Mouse (Mus musculus): Measurements from ENCODE around the gene Ifnlr1. TPM values are rescaled to one million over a fixed set of nuclear protein-coding genes. Genes with fewer than 3 reads are reported as not detected.
A peak's percentile ranks its signal among the peaks of the same experiment; 100 is the strongest.

Gene Ifnlr1
- polyA plus RNA-seq, 1 experiment from 2014 or later: 0.54 TPM

DNA sequence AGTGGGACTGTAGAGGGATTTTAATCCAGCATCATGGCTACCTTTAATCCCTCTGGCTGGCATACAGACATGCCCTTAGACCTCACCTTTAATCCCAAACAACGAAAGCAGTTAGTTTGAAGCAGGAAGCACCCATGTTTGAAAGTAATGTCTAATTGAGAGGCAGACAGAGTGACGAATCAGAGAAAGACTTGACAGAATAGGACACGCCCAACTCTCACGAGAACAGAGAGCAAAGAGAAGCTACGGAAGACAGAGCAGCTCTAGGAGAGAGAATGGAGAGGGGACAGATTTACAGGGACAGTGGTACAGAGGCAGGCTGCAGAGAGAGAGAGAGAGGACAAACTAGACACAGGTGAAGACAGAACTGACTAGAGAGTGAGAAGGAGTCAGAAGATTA lies 4.3 kb upstream of the Ifnlr1 start:
- H3K4me2 ChIP-seq (replicated peaks): no peak overlapping the region
- no peaks in the 10 kb centered on the region for H3K36me3 ChIP-seq (replicated peaks; ENCODE audit: control insufficient read depth, insufficient read depth)
- H3K27me3 ChIP-seq (ENCODE audit: control insufficient read depth, insufficient read depth, low read length): peaks cover 32% of the 10 kb centered on the region
- H3K4me3 ChIP-seq (replicated peaks; ENCODE audit: low read length): no peak overlapping the region
- DNase-seq (ENCODE audit: low spot score) (no peak), ATAC-seq (ENCODE audit: low FRiP score) (no peak)
- no peak overlapping the region for H3K27ac ChIP-seq
- H3K9me3 ChIP-seq (ENCODE audit: control insufficient read depth, low read length): no peaks in the 10 kb centered on the region
- 74% methylated on average over 5 of the region's 5 CpGs for WGBS
- no peak overlapping the region for H3K9ac ChIP-seq
- peaks cover 7% of the 10 kb centered on the region; the same call in 1 of the 2 replicates for H3K4me1 ChIP-seq (replicated peaks; ENCODE audit: control insufficient read depth, insufficient read depth, low read length)

DNA sequence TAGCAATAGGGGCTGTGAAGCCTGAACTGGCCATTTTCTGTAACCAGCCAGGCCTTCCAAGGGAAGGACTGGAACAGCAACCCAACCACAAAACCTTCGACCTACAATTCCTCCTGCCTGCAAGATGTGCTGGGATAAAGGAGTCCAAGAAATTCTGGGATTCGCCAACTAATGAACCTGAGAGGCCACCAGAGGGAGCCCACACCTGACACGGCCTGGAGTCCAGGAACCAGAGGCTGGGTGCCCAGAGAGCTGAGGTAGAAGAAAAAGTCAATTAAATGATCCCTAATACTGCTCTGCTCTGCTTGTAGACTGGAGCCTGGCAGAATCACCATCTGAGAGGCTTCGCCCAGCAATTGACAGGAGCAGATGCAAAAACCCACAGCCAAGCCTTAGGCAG lies 2.5 kb upstream of the Ifnlr1 start:
- WGBS: 25% methylated on average over 4 of the region's 4 CpGs
- no peak overlapping the region for H3K27ac ChIP-seq
- H3K27me3 ChIP-seq (ENCODE audit: control insufficient read depth, insufficient read depth, low read length): peaks cover 48% of the 10 kb centered on the region
- no peak overlapping the region for H3K4me3 ChIP-seq (replicated peaks; ENCODE audit: low read length)
- peak; percentile 45 for DNase-seq (ENCODE audit: low spot score)
- no peak for ATAC-seq (ENCODE audit: low FRiP score)
- H3K9ac ChIP-seq: no peak overlapping the region
- H3K4me1 ChIP-seq (replicated peaks; ENCODE audit: control insufficient read depth, insufficient read depth, low read length): peaks cover 7% of the 10 kb centered on the region; the same call in 1 of the 2 replicates
- H3K9me3 ChIP-seq (ENCODE audit: control insufficient read depth, low read length): no peaks in the 10 kb centered on the region
- H3K36me3 ChIP-seq (replicated peaks; ENCODE audit: control insufficient read depth, insufficient read depth): no peaks in the 10 kb centered on the region
- no peak overlapping the region for H3K4me2 ChIP-seq (replicated peaks)

DNA sequence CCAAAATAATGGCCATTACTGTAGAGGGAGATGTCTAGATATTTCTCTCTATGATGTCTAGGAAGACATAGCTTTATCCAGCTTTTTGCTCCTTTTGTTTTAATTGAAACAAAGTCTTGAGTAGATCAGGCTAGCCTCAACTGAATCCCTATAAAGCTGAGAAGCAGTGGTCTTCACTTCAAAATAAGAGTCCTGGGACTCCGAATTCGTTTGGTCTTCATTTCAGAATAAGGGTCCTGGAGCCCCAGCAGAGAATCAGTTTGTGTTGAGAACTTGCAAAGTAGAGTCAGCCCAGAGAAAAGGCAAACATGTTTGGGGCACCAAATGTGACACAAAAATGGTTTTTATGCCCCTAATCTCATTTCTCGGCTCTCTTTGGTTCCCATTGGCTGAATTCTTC lies 1.4 kb upstream of the Ifnlr1 start:
- no peak overlapping the region for H3K9ac ChIP-seq
- H3K4me3 ChIP-seq (replicated peaks; ENCODE audit: low read length): no peak overlapping the region
- H3K36me3 ChIP-seq (replicated peaks; ENCODE audit: control insufficient read depth, insufficient read depth): no peaks in the 10 kb centered on the region
- 37% methylated on average over 3 of the region's 3 CpGs for WGBS
- H3K27ac ChIP-seq: no peak overlapping the region
- DNase-seq (ENCODE audit: low spot score) (peak; percentile 56), ATAC-seq (ENCODE audit: low FRiP score) (no peak)
- no peak overlapping the region for H3K4me2 ChIP-seq (replicated peaks)
- H3K27me3 ChIP-seq (ENCODE audit: control insufficient read depth, insufficient read depth, low read length): peaks cover 53% of the 10 kb centered on the region
- peaks cover 7% of the 10 kb centered on the region; the same call in 1 of the 2 replicates for H3K4me1 ChIP-seq (replicated peaks; ENCODE audit: control insufficient read depth, insufficient read depth, low read length)
- H3K9me3 ChIP-seq (ENCODE audit: control insufficient read depth, low read length): no peaks in the 10 kb centered on the region

DNA sequence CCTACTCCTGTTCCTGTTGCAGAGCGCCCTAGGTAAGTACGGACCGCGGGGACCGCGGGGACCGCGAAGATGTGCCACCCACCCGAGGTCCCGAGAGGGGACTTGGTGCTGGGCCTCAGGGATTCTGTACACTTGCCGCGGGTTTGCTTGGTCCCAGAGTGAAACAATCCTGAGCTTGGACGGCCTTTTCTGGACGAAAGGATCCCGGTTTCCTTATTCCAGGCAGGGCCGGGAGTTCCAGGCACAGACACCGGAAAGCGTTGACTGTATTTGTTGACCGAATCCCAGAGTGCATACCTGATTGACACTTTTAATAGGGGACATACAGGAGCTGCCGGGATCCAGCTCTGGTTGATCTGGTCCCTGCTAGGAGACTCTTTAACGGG lies 474 bp downstream of the Ifnlr1 start:
- H3K4me1 ChIP-seq (replicated peaks; ENCODE audit: control insufficient read depth, insufficient read depth, low read length): peaks cover 7% of the 10 kb centered on the region; the same call in 1 of the 2 replicates
- peak overlapping the region; percentile 94 for H3K4me2 ChIP-seq (replicated peaks)
- ATAC-seq (ENCODE audit: low FRiP score) (no peak), DNase-seq (ENCODE audit: low spot score) (no peak)
- H3K27me3 ChIP-seq (ENCODE audit: control insufficient read depth, insufficient read depth, low read length): peaks cover 53% of the 10 kb centered on the region
- 1% methylated on average over 21 of the region's 21 CpGs for WGBS
- H3K9ac ChIP-seq: peak overlapping the region; percentile 56
- peak overlapping the region; percentile 43 for H3K4me3 ChIP-seq (replicated peaks; ENCODE audit: low read length)
- no peak overlapping the region for H3K27ac ChIP-seq
- H3K9me3 ChIP-seq (ENCODE audit: control insufficient read depth, low read length): no peaks in the 10 kb centered on the region
- H3K36me3 ChIP-seq (replicated peaks; ENCODE audit: control insufficient read depth, insufficient read depth): no peaks in the 10 kb centered on the region

DNA sequence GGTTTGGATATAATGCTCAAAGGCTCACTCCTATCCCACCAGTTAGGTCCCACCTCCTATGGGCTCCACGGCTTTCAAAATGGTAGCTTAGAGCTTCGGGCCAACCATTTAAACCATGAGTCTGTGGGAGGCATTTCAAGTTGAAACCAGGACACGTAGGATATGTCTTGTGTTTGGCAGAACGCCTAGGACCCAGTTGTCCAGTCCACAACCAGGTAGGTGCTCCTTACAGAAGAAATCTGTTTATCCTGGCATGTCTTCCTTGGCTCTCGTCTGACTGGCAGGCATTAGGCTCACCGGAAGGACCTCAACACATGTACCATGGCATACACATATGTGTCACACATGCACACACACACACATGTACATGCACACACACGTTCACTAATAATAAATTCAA lies 3.7 kb downstream of the Ifnlr1 start:
- H3K9ac ChIP-seq: no peak overlapping the region
- WGBS: 91% methylated on average over 7 of the region's 7 CpGs

DNA sequence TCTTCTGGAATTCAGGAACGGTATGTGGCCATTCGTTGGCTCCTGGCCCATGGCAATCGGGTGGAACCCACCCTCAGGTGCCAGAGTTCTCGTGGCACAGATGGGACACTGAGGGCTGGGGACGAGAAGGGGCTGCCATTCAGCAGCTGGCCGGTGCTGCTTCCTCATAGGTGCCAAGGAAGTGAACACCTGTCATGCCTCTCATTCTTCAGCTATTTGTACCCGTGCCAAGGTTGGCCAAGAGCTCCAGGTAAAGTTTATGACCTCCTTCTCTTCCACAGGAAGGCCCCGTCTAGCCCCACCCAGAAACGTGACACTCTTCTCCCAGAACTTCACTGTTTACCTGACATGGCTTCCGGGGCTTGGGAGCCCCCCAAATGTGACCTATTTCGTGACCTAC lies 4.2 kb downstream of the Ifnlr1 start:
- no peak for ATAC-seq (ENCODE audit: low FRiP score)
- no peak overlapping the region for H3K4me3 ChIP-seq (replicated peaks; ENCODE audit: low read length)
- no peaks in the 10 kb centered on the region for H3K36me3 ChIP-seq (replicated peaks; ENCODE audit: control insufficient read depth, insufficient read depth)
- WGBS: 89% methylated on average over 11 of the region's 11 CpGs
- no peak overlapping the region for H3K4me2 ChIP-seq (replicated peaks)
- H3K9ac ChIP-seq: no peak overlapping the region
- H3K27ac ChIP-seq: no peak overlapping the region
- no peak for DNase-seq (ENCODE audit: low spot score)
- peaks cover 36% of the 10 kb centered on the region for H3K27me3 ChIP-seq (ENCODE audit: control insufficient read depth, insufficient read depth, low read length)
- H3K9me3 ChIP-seq (ENCODE audit: control insufficient read depth, low read length): no peaks in the 10 kb centered on the region
- H3K4me1 ChIP-seq (replicated peaks; ENCODE audit: control insufficient read depth, insufficient read depth, low read length): peaks cover 7% of the 10 kb centered on the region; the same call in 1 of the 2 replicates

More for the DNA sequence above, 3.7 kb downstream of the Ifnlr1 start:
- Histone ChIP-seq H3K4me1 (replicated peaks; ENCODE audit: control insufficient read depth, insufficient read depth, low read length) (peaks cover 7% of the 10 kb centered on the region; the same call in 1 of the 2 replicates), H3K27ac (no peak overlapping the region), H3K9me3 (ENCODE audit: control insufficient read depth, low read length) (no peaks in the 10 kb centered on the region), H3K4me3 (replicated peaks; ENCODE audit: low read length) (no peak overlapping the region), H3K27me3 (ENCODE audit: control insufficient read depth, insufficient read depth, low read length) (peaks cover 41% of the 10 kb centered on the region), H3K36me3 (replicated peaks; ENCODE audit: control insufficient read depth, insufficient read depth) (no peaks in the 10 kb centered on the region), H3K4me2 (replicated peaks) (no peak overlapping the region)
- ATAC-seq (ENCODE audit: low FRiP score) (no peak), DNase-seq (ENCODE audit: low spot score) (no peak)

DNA sequence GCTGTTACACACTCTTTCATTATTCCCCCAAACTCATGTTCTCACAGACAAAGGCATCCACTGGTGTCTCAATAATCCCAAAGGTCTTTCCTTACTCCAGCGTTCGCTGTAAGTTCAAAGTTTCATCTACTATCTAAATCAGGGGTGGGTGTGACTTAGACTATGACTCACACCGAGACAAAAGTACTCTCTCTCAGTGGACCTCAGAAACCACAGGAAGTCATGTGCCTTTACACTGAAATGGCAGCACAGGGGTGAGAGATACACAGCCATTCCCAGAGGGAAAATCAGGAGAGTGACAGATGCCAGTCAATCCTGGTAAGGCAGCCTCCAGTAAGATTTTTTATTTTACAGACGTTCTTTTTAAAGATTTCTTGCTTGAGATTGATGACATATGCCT lies 6.8 kb downstream of the Ifnlr1 start:
- ATAC-seq (ENCODE audit: low FRiP score): no peak
- no peaks in the 10 kb centered on the region for H3K4me1 ChIP-seq (replicated peaks; ENCODE audit: control insufficient read depth, insufficient read depth, low read length)
- no peak overlapping the region for H3K4me2 ChIP-seq (replicated peaks)
- no peaks in the 10 kb centered on the region for H3K9me3 ChIP-seq (ENCODE audit: control insufficient read depth, low read length)
- DNase-seq (ENCODE audit: low spot score): no peak
- peaks cover 10% of the 10 kb centered on the region for H3K27me3 ChIP-seq (ENCODE audit: control insufficient read depth, insufficient read depth, low read length)
- H3K9ac ChIP-seq: no peak overlapping the region
- no peak overlapping the region for H3K4me3 ChIP-seq (replicated peaks; ENCODE audit: low read length)
- 79% methylated on average over 4 of the region's 4 CpGs for WGBS
- no peak overlapping the region for H3K27ac ChIP-seq
- H3K36me3 ChIP-seq (replicated peaks; ENCODE audit: control insufficient read depth, insufficient read depth): no peaks in the 10 kb centered on the region

DNA sequence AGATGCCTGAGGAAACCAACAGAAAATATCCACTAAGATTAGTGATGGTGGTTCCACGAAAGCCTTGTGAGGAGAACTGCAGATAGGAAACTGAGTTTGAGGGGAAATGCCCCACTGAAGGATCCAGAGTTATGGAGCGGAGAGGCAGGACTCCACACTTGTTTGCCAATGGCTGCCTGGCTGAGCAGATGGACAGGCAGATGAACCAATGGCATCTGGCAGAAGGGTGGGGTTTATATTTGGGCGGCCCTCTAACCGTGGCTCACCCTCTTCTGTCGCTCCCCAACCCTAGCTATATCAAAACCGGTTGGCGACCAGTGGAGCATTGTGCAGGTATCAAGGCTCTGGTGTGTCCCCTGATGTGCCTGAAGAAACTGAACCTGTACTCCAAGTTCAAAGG lies 12.4 kb downstream of the Ifnlr1 start:
- Histone ChIP-seq H3K9ac (no peak overlapping the region), H3K27me3 (ENCODE audit: control insufficient read depth, insufficient read depth, low read length) (no peaks in the 10 kb centered on the region), H3K4me3 (replicated peaks; ENCODE audit: low read length) (0 out of 2 replicates have a peak overlapping the region, but pooled peaks have one; percentile 13), H3K27ac (no peak overlapping the region), H3K36me3 (replicated peaks; ENCODE audit: control insufficient read depth, insufficient read depth) (no peaks in the 10 kb centered on the region), H3K9me3 (ENCODE audit: control insufficient read depth, low read length) (no peaks in the 10 kb centered on the region), H3K4me2 (replicated peaks) (0 out of 2 replicates have a peak overlapping the region, but pooled peaks have one; percentile 19), H3K4me1 (replicated peaks; ENCODE audit: control insufficient read depth, insufficient read depth, low read length) (no peaks in the 10 kb centered on the region)
- no peak for DNase-seq (ENCODE audit: low spot score)
- no peak for ATAC-seq (ENCODE audit: low FRiP score)
- 84% methylated on average over 7 of the region's 7 CpGs for WGBS

DNA sequence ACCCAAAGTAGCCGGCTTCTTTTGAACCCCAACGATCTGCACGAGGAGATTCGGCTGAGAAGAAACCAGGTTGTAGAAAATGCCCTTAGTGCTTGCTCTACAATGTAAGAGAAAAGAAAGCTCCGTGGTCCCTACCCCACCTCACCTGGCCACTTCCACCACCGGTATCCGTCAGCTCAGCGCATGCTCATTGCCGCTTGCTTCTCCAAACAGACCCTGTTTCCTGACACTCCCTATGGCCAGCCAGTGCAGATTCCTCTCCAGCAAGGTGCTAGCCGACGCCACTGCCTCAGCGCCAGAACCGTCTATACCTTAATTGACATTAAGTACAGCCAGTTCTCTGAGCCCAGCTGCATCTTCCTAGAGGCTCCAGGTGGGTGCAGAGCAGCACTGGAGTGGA lies 17.4 kb downstream of the Ifnlr1 start:
- no peaks in the 10 kb centered on the region for H3K36me3 ChIP-seq (replicated peaks; ENCODE audit: control insufficient read depth, insufficient read depth)
- no peak for ATAC-seq (ENCODE audit: low FRiP score)
- H3K9me3 ChIP-seq (ENCODE audit: control insufficient read depth, low read length): no peaks in the 10 kb centered on the region
- no peak overlapping the region for H3K27ac ChIP-seq
- H3K4me3 ChIP-seq (replicated peaks; ENCODE audit: low read length): no peak overlapping the region
- H3K4me2 ChIP-seq (replicated peaks): no peak overlapping the region
- no peaks in the 10 kb centered on the region for H3K27me3 ChIP-seq (ENCODE audit: control insufficient read depth, insufficient read depth, low read length)
- H3K4me1 ChIP-seq (replicated peaks; ENCODE audit: control insufficient read depth, insufficient read depth, low read length): no peaks in the 10 kb centered on the region
- WGBS: 65% methylated on average over 13 of the region's 13 CpGs
- no peak for DNase-seq (ENCODE audit: low spot score)
- no peak overlapping the region for H3K9ac ChIP-seq

DNA sequence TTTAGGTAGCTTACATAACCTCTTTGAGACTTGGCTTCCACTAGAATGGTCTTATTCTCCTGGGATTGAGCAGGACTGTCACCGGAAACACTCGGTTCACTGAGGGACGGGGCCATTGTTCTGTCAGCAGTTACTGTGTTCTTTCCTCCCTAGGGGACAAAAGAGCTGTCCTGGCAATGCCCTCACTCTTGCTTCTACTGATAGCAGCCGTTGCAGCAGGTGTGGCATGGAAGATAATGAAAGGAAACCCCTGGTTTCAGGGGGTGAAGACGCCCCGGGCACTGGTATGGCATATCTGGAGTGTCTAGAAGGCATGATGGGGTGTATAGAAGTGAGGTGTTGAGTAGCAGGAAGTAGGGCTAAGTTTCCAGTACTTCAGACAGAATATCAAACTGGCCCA lies 17.9 kb downstream of the Ifnlr1 start:
- no peaks in the 10 kb centered on the region for H3K36me3 ChIP-seq (replicated peaks; ENCODE audit: control insufficient read depth, insufficient read depth)
- no peak overlapping the region for H3K27ac ChIP-seq
- H3K9me3 ChIP-seq (ENCODE audit: control insufficient read depth, low read length): no peaks in the 10 kb centered on the region
- no peak overlapping the region for H3K9ac ChIP-seq
- ATAC-seq (ENCODE audit: low FRiP score) (no peak), DNase-seq (ENCODE audit: low spot score) (no peak)
- WGBS: 39% methylated on average over 6 of the region's 6 CpGs
- no peak overlapping the region for H3K4me2 ChIP-seq (replicated peaks)
- no peak overlapping the region for H3K4me3 ChIP-seq (replicated peaks; ENCODE audit: low read length)
- no peaks in the 10 kb centered on the region for H3K27me3 ChIP-seq (ENCODE audit: control insufficient read depth, insufficient read depth, low read length)
- H3K4me1 ChIP-seq (replicated peaks; ENCODE audit: control insufficient read depth, insufficient read depth, low read length): no peaks in the 10 kb centered on the region

Data from hindbrain, embryonic 14.5 days (tissue).